Mouse (Mus musculus) heart, embryonic 14.5 days (tissue): ENCODE data around the gene Slc25a23. TPM values are rescaled to one million over a fixed set of nuclear protein-coding genes. Genes with fewer than 3 reads are reported as not detected.

Experiments
- ATAC-seq: fragments of 200-750 bp; cut with Nextera tagmentation; 2 replicates; pipeline ENCODE4 v1.8.0; 2017; ENCODE audit warnings: low read depth, moderate TSS enrichment; ENCODE audit not compliant: insufficient number of reproducible peaks, insufficient read depth, low FRiP score
- H3K27ac ChIP-seq, 2 experiments: fragments of 200-500 bp in 1 of 2; fragments of 300-500 bp in 1 of 2; sonication (generic) in 1 of 2; replicated peaks in 1 of 2; 2 replicates each; pipeline ENCODE4 v1.5.1; 2012 to 2014; ENCODE audit warnings: low read depth in 2 of 2, low read length in 2 of 2, control low read depth in 1 of 2, mild to moderate bottlenecking in 1 of 2, mixed read lengths in 1 of 2; ENCODE audit not compliant: control insufficient read depth in 1 of 2, insufficient read depth in 1 of 2
- H3K27me3 ChIP-seq: fragments of 300-500 bp; sonication (generic); 2 replicates; pipeline ENCODE4 v1.6.1; 2014; ENCODE audit warnings: mild to moderate bottlenecking, low read length, control low read depth; ENCODE audit not compliant: control insufficient read depth, insufficient read depth
- H3K36me3 ChIP-seq: fragments of 300-500 bp; sonication (generic); 2 replicates; pipeline ENCODE4 v1.6.1; 2014; ENCODE audit warnings: mild to moderate bottlenecking, control low read depth, low read length, mixed read lengths; ENCODE audit not compliant: control insufficient read depth, insufficient read depth
- H3K4me1 ChIP-seq, 2 experiments: fragments of 200-500 bp in 1 of 2; fragments of 300-500 bp in 1 of 2; sonication (generic) in 1 of 2; 2 replicates each; pipeline ENCODE4 v1.6.1; 2012 to 2014; ENCODE audit warnings: low read length in 2 of 2, control low read depth in 1 of 2, mixed read lengths in 1 of 2; ENCODE audit not compliant: control insufficient read depth in 2 of 2, insufficient read depth in 2 of 2
- H3K4me2 ChIP-seq: fragments of 300-500 bp; sonication (generic); 2 replicates; pipeline ENCODE4 v1.6.1; 2014; ENCODE audit warnings: mild to moderate bottlenecking, low read length
- H3K4me3 ChIP-seq, 2 experiments: fragments of 200-500 bp in 1 of 2; fragments of 300-500 bp in 1 of 2; sonication (generic) in 1 of 2; 2 replicates each; pipeline ENCODE4 v1.5.1; 2012 to 2014; ENCODE audit warnings: low read length in 2 of 2, mild to moderate bottlenecking in 2 of 2, control low read depth in 1 of 2, low read depth in 1 of 2, moderate library complexity in 1 of 2; ENCODE audit not compliant: control insufficient read depth in 1 of 2, insufficient read depth in 1 of 2
- H3K9ac ChIP-seq: fragments of 300-500 bp; sonication (generic); 2 replicates; pipeline ENCODE4 v1.6.1; 2014; ENCODE audit warnings: mild to moderate bottlenecking, low read length
- H3K9me3 ChIP-seq: fragments of 300-500 bp; sonication (generic); 2 replicates; pipeline ENCODE4 v1.6.1; 2016; ENCODE audit warnings: low read length, control low read depth; ENCODE audit not compliant: control insufficient read depth
- WGBS: fragments of 180-500 bp; shearing (Covaris S2); extraction: QIAGEN DNeasy Blood & Tissue Kit; methylation state at CpG from one replicate; pipeline ENCODE4 v1.1.7; 2014; 5-methylcytosine and 5-hydroxymethylcytosine counted together
- polyA plus RNA-seq: library from polyadenylated mRNA; unstranded; fragments of >200 nt; fragmentation: Nextera tagmentation; extraction: Ambion mirVana; gene quantifications from 2 replicates; pipeline ENCODE4 v1.2.1, GENCODE M21; 2014

Slc25a23 gene
- polyA plus RNA-seq, 1 experiment from 2014 or later: 18.0 TPM

DNA sequence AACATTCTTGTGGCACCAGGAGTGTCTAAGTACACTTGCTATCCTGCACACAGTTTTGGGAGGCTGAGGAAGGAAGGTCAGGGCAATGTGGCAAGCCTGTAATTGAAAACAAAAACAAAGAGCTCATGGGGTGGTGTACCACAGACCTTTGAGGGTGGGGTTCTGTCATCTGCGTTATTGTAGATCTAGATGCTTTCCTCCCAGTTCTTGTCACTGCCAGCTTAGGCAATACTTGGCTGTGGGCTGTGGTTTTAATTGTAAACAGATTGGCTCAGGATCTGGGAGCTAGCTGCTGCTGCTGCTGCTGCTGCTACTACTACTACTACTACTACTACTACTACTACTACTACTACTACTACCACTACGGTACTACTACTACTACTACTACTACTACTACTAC is 42.6 kb upstream of the Slc25a23 start:
- H3K27me3 ChIP-seq: no peaks in the 10 kb centered on the region
- no peak overlapping the region for H3K4me2 ChIP-seq
- ATAC-seq: no peak
- H3K4me1 ChIP-seq: peaks cover 8 to 13% of the 10 kb centered on the region in 2 experiments; a peak in 2 of 4 replicates
- no peak overlapping the region for H3K4me3 ChIP-seq
- H3K9me3 ChIP-seq: no peaks in the 10 kb centered on the region
- no peak overlapping the region for H3K27ac ChIP-seq
- 69% methylated on average over 2 of the region's 2 CpGs for WGBS
- H3K9ac ChIP-seq: no peak overlapping the region
- H3K36me3 ChIP-seq: no peaks in the 10 kb centered on the region

DNA sequence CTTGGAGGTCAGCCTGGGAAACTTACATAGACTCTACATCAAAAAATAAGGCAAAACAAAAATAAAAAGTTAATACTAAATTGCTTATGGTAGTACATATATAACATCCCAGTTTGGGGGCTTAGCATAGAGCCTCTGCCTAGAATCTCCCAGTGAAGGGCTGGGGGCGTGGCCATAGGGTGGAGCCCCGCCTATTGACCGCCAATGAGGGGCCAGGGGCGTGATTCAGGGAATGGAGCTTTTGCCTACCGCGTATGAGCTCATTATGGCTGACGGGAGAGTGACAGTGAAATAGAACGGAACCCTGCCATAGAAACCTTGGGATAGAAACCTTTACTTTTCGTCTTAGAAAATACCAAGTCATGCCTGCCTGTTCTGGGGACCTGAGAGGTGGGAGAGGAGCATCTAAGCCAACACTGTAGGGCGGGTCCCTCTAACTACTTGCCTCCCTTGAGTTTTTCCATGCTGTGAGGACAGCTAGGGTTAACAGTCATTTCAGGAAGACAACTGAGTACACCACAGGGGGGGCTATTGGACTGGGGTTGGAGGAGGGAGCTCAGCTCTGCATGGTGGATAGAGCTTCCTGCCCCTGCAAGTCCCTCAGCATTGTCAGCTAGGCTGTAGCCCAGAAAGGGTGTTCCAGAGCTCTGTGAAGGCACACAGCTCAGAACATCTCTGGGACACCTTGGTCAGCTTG is 40.1 kb upstream of the Slc25a23 start:
- WGBS: 7% methylated on average over 10 of the region's 10 CpGs
- H3K4me3 ChIP-seq: no peak overlapping the region
- H3K27me3 ChIP-seq: peaks cover 7% of the 10 kb centered on the region; the same call in 1 of the 2 replicates
- no peaks in the 10 kb centered on the region for H3K9me3 ChIP-seq
- ATAC-seq: no peak
- H3K9ac ChIP-seq: no peak overlapping the region
- H3K4me2 ChIP-seq: no peak overlapping the region
- no peak overlapping the region for H3K27ac ChIP-seq
- H3K36me3 ChIP-seq: no peaks in the 10 kb centered on the region
- peaks cover 5 to 10% of the 10 kb centered on the region in 2 experiments; a peak in 3 of 4 replicates for H3K4me1 ChIP-seq

DNA sequence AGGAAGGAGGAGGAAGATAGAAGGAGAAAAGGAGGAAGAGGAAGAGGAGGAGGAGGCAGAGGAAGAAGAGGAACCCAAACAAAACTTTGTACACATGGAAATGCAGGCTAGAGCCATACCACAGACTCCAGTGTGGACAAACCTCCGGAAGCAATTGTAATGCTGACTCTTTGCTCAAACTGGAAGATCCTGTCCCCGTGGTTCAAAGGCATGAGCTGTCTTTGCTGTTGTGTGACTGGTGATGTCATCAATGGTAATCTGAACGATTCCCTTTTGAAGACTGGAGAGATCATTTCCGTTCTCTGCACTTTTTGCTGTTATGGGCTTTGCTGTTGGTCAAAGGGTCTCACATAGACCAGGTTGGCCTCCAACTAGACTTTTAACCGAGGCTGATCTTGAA is 38.7 kb upstream of the Slc25a23 start:
- 73% methylated on average over 5 of the region's 5 CpGs for WGBS
- Histone ChIP-seq H3K36me3 (no peaks in the 10 kb centered on the region), H3K27me3 (peaks cover 9% of the 10 kb centered on the region; the same call in 1 of the 2 replicates)

DNA sequence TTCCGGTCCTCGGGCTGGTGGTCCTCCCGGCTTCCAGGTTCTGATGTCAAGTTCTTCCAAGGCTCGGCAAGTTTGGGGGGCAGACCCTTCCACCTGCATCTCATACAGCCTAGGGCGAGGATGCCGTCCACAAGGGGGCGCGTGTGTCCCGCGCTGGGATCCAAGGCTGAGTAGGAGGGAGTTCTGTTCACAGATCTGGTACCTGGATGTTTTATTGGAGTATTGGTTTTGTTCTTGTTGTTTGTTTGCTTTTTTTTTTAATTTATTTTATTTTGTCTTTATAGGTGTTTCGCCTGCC is 36.9 kb upstream of the Slc25a23 start:
- 0% methylated on average over 11 of the region's 11 CpGs for WGBS
- Histone ChIP-seq H3K27me3 (peaks cover 9% of the 10 kb centered on the region; the same call in 1 of the 2 replicates), H3K4me2 (peak overlapping the region; percentile 32), H3K36me3 (no peaks in the 10 kb centered on the region), H3K9me3 (no peaks in the 10 kb centered on the region), H3K4me1 (peaks cover 0 to 4% of the 10 kb centered on the region in 2 experiments; a peak in 1 of 4 replicates), H3K27ac (no peak overlapping the region), H3K4me3 (peak overlapping the region in 1 of 2 experiments; percentile 17; a peak in 1 of 4 replicates), H3K9ac (no peak overlapping the region)
- peak; percentile 66 for ATAC-seq

More for the DNA sequence above, 38.7 kb upstream of the Slc25a23 start:
- Histone ChIP-seq H3K4me2 (no peak overlapping the region), H3K4me1 (peaks cover 0 to 4% of the 10 kb centered on the region in 2 experiments; a peak in 1 of 4 replicates), H3K4me3 (no peak overlapping the region), H3K27ac (no peak overlapping the region), H3K9ac (no peak overlapping the region), H3K9me3 (no peaks in the 10 kb centered on the region)
- ATAC-seq: no peak

DNA sequence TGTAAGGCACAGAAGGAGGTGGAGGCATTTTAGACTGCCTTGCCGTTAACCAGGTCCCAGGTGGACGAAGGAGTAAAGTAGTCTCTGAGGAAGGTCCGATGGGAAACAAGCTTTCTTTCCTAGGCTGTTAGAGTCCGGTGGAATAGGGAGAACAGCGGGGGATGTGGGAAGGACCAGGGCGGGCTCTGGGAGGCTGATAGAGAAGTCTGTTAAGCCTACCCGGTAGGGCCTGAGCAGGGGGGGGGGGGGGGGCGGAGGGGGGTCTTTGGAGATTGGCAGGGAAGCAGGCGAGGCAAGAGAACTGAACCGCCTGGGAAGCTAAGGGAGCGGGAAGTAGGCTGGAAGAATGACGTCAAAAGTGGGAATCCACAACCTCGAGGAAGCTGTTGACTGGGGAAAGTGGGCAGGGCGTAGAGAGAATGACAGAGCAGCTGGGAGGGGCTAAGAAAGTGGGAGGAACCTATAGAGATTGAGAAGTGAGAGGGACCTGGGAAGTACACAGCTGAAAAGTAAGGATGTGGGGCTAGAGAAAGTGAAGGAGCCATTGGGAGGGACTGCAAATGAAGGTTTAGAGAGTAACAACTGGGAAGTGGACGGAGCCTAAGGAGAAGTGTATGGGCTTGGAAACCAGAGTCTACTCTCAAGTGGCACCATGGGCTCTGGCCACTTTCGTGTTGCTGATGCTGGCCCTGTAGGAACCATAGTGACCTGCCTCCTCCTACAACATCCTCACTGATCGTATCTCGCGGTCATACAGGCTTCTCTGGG is 36.4 kb upstream of the Slc25a23 start:
- ATAC-seq: peak; percentile 58
- Histone ChIP-seq H3K4me2 (peak overlapping the region; percentile 32), H3K9ac (no peak overlapping the region), H3K36me3 (no peaks in the 10 kb centered on the region), H3K27me3 (peaks cover 9% of the 10 kb centered on the region; the same call in 1 of the 2 replicates), H3K4me3 (peak overlapping the region in 1 of 2 experiments; percentile 17; a peak in 3 of 4 replicates), H3K4me1 (peaks cover 0 to 4% of the 10 kb centered on the region in 2 experiments; a peak in 1 of 4 replicates), H3K9me3 (no peaks in the 10 kb centered on the region), H3K27ac (no peak overlapping the region)
- WGBS: under 1% methylated on average over 18 of the region's 19 CpGs

DNA sequence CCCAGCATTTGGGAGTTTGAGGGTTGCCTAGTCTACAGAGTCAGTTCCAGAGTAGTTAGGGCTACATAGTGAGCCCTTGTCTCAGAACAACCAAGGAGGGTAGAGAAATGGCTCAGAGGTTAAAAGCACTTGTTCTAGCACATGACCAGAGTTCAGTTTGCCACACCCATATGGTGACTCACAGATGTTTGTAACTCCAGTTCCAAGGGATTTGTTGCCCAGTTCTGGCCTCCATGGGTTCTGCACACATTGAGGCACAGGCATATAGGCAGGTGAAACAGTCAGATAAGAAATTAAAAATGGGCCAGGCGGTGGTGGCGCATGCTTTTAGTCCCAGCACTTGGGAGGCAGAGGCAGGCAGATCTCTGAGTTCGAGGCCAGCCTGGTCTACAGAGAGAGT is 34.6 kb upstream of the Slc25a23 start:
- no peaks in the 10 kb centered on the region for H3K36me3 ChIP-seq
- peaks cover 9% of the 10 kb centered on the region; the same call in 1 of the 2 replicates for H3K27me3 ChIP-seq
- H3K9me3 ChIP-seq: no peaks in the 10 kb centered on the region
- no peak overlapping the region for H3K4me2 ChIP-seq
- no peak overlapping the region for H3K4me3 ChIP-seq
- 83% methylated on average over 3 of the region's 3 CpGs for WGBS
- H3K9ac ChIP-seq: no peak overlapping the region
- no peak for ATAC-seq
- no peak overlapping the region for H3K27ac ChIP-seq
- peaks cover 0 to 4% of the 10 kb centered on the region in 2 experiments; a peak in 1 of 4 replicates for H3K4me1 ChIP-seq

DNA sequence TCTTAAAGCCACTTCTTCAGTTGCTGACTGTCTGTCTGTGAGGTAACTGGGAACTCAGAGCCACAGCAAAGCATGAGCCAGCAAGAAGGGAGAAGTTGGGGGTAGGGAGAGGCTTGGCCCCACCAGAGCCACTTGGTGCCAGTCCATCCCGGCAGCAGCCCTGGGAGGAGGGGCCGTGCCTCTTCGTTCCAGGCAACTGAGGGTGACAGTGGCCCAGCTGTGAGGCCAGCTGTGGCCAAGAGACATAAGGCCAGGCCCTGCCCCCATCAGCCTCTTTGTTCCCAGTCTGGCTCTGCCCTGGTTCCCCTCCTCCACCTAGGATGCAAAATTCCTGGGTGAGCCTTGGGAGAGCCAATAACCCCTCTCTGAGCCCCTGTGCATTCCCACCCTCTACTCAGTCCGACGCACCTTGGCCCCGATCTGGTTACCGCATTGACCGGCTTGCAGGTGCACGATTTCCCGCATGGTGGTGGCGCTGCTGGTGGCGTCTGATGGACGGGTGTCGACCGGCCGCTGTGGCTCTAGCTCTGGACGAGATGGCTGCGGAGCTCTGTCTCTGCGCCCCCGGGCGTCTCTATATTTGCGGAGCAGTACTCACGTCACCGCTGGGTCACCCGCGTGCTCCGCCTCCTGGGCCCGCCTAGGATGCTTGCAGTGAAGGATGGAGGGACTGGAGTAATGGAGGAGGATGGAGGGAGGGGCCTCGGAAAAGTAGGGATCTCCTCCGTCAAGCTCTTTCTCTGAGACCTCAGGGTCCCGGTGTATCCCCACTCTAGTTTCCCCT is 27.6 kb upstream of the Slc25a23 start, which contains the start of gene Tubb4a:
Gene Tubb4a, minus strand, starts transcription at position 734 of the 784 bp plus-strand sequence.
- H3K4me2 ChIP-seq: peak within 1 kb of the TSS; percentile 62
- peaks cover 6 to 7% of the 10 kb centered on the region in 2 experiments for H3K4me1 ChIP-seq
- no peak for ATAC-seq
- H3K27ac ChIP-seq: no peak within 1 kb of the TSS
- H3K36me3 ChIP-seq: no peaks in the 10 kb centered on the region
- H3K9me3 ChIP-seq: no peaks in the 10 kb centered on the region
- under 1% methylated on average over 31 of the region's 31 CpGs for WGBS
- peak within 1 kb of the TSS; percentile 32 to 41 for H3K4me3 ChIP-seq
- H3K27me3 ChIP-seq: peaks cover 17% of the 10 kb centered on the region
- peak within 1 kb of the TSS; percentile 18; the same call in 1 of the 2 replicates for H3K9ac ChIP-seq
